Mouse (Mus musculus): ENCODE data around the gene Clec12b. TPM values are rescaled to one million over a fixed set of nuclear protein-coding genes. Genes with fewer than 3 reads are reported as not detected.
A peak's percentile ranks its signal among the peaks of the same experiment; 100 is the strongest.
"Not testable (repeated sequence)": the region's sequence is repeated elsewhere in the genome, so short reads cannot be mapped to it uniquely, and the experiment has no call there.

Clec12b gene
- total RNA-seq, 2 experiments from 2014 or later: 0.19 TPM; not detected in 1

DNA sequence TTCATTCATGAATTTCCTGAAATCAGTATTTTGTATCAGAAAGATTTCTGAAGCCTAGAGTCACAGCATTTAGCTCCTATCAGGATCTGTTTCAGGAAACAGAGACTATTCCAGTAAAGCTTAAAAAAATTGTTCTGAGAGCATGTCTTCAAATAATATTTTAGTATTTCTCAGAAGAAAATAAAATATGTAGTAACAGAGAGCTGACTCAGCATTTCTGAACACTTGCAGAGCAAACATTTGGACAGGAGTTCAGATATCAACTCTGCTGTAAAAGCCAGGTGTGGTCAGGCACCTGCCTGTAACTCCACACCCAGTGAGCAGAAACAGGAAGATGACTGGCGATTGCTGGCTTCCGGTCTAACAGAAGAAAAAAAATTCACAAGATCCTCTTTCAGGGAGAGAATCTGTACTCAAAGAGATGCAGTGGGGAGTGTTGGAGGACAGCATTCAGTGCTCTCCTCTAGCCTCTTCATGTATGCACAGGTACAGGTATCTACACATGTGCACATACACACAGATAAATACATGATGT, 10.7 kb downstream of the Clec12b start:
- DNase-seq: no peak
- intact Hi-C loops (cut with DNase I): no loop called here

DNA sequence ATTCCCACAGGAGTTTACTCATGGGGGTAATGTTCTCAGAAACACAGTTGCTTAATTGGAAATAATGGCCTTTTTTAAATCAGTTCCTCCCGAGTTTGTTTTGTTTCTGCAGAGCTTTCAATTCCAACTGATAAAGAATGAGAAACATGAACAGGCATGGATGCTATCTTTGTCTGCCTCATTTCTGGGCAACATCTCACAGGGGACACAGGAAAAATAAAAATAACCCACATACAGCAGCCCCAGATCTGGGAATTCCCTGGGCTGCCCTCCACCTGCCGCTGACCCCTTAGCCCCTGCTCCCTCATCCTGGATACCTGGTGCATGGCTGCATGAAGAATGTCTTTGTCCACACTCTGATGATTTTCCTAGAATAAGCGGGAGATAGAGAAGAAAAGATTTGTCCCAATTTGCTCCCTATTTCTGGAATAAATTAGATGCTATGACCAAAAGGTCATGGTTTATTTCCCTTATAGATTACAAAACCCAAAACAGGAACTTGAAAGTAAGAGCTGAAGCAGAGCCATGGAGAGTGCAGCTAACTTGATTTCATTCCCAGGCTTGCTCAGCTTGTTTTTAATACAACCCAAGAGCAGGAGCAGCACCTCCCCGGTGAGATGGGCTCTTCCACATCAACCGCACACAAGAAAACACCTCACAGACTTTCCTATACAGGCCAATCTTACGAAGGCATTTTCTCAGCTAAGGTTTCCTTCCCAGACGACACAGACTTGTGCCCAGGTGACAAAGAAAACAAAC, 16.1 kb downstream of the Clec12b start:
- intact Hi-C loops (cut with DNase I): loop anchor here (5.0 kb wide), 1 partner anchor 277 kb away; no protein-coding TSS in a partner anchor

DNA sequence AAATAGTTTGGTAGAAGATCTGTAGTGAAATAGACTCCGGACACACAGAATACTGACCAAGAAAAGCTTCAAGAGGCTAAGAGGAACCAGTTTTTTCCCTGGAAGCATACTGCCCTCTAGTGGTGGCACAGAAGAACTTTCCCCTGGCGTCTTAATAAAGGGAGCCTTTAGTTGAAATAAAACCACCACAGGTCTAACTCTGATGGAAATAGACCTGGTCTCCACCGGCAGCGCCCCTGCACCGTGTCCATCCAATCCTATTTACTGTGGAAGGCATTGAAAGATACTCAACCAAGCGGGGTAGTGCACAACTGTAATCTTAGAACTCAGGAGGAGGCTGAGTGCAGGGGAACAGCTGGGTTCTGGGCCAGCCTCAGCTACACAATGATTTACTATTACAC, 19.7 kb downstream of the Clec12b start:
- intact Hi-C loops (cut with DNase I): loop anchor here (1.0 to 5.0 kb wide), 4 partner anchors 33 to 515 kb away; no protein-coding TSS in a partner anchor
- DNase-seq: peak; percentile 34 to 40

More for the DNA sequence above, 16.1 kb downstream of the Clec12b start:
- no peak for DNase-seq

DNA sequence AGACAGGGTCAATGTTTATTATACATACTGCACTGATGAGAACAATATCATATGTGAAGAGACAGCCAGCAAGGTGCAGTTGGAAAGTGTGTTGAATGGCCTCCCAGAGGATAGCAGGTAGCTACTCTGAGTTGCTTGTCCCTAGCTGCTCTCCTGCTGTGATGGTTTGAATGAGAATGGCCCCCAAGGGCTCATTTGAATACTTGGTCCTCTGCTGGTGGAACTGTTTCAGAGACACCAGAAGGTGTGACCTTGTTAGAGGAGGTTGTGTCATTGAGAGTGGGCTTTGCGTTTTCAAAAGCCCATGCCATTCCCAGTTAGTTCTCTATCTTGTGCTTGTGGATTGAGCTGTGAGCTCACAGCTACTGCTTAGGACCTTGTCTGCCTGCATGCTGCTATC, 21.7 kb downstream of the Clec12b start:
- DNase-seq: no peak
- intact Hi-C loops (cut with DNase I): loop anchor here (2.0 kb wide), 1 partner anchor 31 kb away; no protein-coding TSS in a partner anchor

DNA sequence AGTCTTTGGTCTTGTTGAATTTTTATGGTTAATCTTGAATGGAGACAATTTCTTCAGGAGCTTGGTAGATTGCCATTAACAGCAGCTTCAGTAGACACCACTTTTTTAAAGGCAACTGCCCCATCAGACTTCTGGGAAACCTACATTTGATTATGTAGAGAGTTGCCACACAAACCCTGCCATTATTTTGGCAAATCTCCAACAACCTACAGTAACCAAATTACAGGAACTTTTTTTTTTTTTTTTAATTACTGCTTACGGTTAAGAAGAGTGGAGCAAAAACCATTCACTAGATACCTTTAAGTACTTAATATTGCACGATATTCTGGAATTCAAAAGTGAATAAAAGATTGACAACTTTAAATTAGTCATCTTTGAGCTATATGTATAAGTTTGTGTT, 26.2 kb downstream of the Clec12b start:
- intact Hi-C loops (cut with DNase I): no loop called here
- DNase-seq: no peak

DNA sequence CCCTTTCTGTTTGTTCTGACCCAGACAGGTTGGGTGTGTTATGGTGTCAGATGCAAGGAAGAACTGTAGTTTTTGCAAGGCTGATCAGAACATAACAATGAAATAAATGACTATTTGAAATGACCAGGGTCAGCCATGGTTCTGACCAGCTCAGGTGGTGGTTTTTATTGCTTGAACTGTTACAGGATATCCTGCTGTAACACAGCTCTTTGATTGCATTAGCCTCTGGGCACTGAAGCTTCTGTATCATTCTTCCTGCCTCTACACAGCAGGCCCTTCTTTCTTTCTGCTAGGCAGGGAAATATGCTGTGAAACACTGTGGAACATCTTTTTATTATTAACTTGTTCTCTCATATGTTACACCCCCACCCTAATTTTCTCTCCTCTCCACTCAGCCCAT, 29.2 kb downstream of the Clec12b start:
- intact Hi-C loops (cut with DNase I): no loop called here
- DNase-seq: no peak

DNA sequence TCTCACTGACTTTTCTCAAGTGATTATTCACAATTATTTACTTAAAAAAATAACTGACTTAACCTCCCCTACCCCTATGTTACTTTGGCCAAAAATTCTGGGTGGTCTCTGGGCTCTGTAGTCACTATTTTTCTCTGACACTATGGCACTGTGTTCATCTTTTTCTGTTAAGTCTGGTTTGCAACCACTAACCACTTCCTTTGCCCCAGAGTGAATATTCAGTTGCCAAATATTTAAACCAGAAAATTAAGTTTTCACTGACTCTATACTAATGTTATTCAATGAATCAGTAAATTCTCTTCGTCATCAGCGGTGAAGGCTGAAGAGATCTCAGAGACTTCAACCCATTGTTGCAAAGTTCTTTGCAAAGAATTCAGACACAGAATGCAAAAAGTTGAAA, 29.9 kb downstream of the Clec12b start:
- DNase-seq: no peak
- intact Hi-C loops (cut with DNase I): no loop called here

DNA sequence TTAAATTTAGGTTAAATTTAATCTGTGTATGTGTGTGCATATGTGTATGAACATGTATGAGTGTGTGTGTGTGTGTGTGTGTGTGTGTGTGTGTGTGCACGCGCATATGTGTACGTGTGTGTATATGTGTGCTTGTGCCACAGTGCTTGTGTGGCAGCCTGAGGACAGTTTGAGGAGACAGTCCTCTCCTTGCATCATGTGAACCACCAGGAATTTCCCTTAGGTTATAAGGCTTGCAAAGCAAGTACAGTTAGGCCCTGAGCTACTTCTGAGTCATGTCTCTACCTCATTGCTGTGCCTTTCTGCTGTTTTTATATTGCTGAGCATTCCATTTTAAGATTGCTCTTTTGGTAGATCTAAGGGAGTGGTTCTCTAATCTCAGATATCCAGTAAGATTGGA, 34.6 kb downstream of the Clec12b start:
- DNase-seq: no peak
- intact Hi-C loops (cut with DNase I): no loop called here

DNA sequence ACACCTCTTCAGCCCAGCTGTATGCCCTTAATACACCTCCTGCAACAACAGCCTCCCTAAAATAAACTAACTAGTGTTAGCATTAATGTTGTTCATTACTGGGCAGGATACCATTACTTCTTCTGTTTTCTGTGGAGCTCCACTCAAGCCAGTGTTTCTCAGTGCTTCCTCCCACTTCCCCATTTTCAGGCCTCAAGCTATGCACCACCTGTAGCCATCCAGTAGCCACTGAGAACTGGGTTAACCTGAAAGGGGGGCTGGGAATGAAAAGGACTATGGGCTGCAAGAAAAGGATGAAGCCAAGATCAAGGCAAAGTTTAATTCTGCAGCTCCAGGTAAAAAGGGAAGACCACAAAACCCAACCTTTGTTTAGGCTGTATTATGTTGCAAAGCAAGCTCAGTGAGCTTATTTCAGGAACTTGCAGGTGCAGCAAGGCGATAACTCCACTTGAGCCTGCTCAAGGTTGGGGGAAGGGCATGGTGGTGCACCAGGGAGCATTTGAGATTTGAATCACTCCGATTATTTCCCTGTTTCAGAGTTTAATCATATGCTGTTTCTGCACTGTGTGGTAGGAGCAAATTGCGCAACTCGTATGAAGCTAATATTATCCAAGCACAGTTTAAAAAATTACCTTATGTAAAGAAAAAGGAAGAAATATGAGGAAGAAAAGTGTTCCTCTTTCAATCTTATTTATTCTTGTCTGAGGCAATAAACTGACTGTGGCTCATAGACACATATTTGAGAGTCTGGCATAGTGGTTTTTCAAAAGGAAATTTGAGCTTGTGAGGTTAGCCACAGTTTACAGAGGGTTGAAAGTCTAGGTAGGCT, 35.9 kb downstream of the Clec12b start:
- intact Hi-C loops (cut with DNase I): no loop called here
- no peak for DNase-seq

DNA sequence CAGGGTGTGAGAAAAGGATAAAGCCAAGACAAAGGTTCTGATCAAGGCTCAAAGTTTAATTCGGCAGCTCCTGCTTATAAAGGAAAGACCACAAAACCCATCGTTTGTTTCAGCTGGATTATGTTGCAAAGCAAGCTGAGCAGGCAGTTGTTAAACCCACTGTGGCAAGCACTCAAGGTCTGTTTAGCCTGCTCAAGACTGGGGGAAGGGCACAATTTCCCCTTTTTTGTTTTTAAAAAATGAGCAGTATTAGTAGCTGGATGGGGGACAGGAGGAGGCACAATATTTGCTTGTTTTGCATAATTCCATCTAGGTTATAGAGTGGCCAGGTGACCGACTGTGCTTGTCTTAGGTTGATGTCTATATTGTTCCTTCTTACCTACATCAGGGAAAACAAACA, 41.3 kb downstream of the Clec12b start:
- intact Hi-C loops (cut with DNase I): no loop called here
- no peak for DNase-seq

DNA sequence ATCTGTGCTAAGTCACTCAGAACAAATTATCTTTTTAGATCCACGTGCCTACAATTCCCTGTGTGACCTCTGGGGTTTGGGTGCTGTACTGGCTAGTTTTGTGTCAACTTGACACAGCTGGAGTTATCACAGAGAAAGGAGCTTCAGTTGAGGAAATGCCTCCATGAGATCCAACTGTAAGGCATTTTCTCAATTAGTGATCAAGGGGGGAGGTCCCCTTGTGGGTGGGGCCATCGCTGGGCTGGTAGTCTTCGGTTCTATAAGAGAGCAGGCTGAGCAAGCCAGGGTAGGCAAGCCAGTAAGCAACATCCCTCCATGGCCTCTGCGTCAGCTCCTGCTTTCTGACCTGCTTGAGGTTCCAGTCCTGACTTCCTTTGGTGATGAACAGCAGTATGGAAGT, 43.3 kb downstream of the Clec12b start, which contains the start of gene Clec12a:
Gene Clec12a, plus strand, starts transcription at position 301 of the 400 bp plus-strand sequence.
- DNase-seq; intact Hi-C loops (cut with DNase I): not testable (repeated sequence)

DNA sequence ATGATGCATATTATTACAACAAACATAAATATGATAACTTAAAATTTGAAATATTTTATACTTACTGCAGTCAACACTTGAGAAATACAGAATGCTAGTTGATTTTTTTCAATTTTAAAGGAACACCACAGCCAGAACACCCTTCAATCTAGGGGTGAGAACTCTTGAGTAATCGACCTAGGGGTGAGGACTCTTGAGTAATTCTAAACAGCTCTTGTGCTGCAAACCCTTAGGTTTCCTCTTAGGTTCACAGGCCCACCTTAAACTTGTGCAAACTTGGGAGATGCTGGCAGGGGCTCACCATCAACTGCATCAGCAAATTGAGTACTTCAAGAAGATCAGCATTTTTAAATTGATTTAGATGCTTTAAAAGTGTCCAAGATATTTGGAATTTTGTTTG, 47.9 kb downstream of the Clec12b start:
- intact Hi-C loops (cut with DNase I): no loop called here
- no peak for DNase-seq

DNA sequence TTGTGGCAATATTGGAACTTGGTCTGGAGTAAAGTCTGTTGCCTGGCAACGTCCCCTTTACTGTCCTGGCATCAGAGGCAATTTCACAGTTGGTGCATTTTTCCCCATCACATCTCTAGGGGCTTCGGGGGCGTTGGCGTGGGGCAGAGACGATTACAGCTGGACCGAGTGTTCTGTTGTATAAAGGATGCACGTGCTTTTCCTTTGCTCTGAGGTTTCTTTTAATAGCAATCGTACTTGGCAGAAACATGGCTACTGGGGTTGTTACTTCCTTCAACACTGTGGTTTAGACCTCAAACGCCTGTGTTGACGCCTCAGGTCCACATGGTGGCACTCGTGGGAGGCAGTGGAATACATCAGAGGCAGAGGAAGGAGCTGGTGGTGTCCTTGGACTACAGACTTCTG, 52.0 kb downstream of the Clec12b start:
- intact Hi-C loops (cut with DNase I): loop anchor here (2.0 kb wide), 1 partner anchor 31 kb away; no protein-coding TSS in a partner anchor
- DNase-seq: peak; percentile 28 to 52

DNA sequence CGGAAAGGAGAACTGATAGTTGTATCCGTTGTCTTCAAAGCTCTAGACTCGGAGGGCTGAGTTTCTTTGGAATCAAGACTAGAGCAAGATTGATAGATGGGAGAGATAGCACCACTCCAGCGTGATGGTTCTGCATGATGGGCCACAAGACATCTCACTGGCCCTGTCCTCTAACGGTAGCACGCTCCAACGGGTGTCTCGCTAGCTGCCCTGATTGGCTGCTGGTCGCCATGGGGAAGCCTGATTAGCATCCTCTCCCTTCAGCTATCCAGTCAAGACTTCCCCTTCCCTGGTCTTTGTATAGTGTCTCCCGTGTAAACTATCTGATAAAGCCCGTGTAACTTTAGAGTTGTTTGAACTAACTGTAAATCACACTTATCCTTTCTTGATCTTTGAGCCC, 54.1 kb downstream of the Clec12b start, which contains the start of gene 4922502D21Rik:
Gene 4922502D21Rik, minus strand, starts transcription at position 187 of the 400 bp plus-strand sequence.
- intact Hi-C loops (cut with DNase I): loop anchor here (2.0 kb wide), 1 partner anchor 33 kb away; no protein-coding TSS in a partner anchor
- DNase-seq: no peak

DNA sequence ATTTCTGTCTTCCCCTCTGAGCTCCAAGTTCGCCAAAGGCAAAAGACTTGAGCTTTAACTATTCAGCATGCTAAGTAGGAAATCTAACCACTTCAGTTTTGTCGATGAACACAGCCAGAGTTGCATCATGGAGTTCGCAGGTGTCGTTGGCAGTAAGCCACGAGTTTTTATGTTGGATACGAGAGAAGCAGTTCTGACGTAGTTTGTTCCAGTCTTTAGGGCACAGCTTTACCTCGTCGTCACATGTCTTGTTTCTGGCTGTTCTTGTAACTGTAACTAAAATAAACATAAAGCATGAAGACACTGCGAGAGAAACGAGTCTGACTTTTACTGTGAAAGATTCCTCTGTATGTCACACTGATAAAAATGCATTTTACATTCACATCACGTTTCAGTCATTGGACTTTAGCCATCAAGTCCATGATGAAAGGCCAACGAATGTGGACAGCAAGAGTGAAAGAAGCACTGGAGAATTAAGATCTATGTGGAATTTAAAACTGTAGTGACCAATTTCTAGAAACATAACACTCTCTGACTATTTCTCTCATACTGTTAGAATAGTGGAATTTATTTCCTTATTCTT, 59.0 kb downstream of the Clec12b start:
- DNase-seq: no peak
- intact Hi-C loops (cut with DNase I): no loop called here

DNA sequence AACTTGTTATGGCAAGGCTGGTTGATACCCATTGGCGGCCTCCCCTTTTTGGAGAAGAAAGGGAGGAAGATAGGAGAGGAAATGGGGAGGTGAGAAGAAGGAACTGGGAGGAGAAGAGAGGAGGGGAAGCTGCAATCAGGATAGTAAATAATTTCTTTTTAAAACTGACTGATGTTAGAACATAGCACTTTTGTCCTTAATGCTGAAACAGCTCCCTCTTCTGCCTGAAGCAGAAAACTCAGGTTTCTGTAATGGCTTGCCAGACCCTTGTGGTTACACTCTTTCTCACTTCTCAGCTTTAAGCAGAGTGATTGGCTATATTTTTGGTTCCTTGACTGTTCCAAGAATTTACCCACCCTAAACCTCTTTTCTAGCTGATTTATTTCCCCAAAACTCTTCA, 59.7 kb downstream of the Clec12b start:
- intact Hi-C loops (cut with DNase I): no loop called here
- DNase-seq: no peak

Other genes with a start within 250 kb of the Clec12b start
- gene Clec2d, start 205.3 kb downstream of the Clec12b start, total RNA-seq (2021): 10 to 100 TPM; 35.1 to 51.7 TPM
- gene Cd69, start 110.4 kb downstream of the Clec12b start, total RNA-seq (2021): under 1 TPM in 1 of 2 experiments, not detected in 1; 0.28 TPM
- not detected for gene 4922502D21Rik, start 54.1 kb downstream of the Clec12b start, total RNA-seq (2021)
- 1 to 10 TPM; 1.1 TPM for gene Clec12a, start 43.2 kb downstream of the Clec12b start, total RNA-seq (2021)
- gene Clec1b, start 11.4 kb upstream of the Clec12b start, total RNA-seq (2021): 1 to 10 TPM; 1.5 to 1.7 TPM
- gene Clec9a, start 23.0 kb upstream of the Clec12b start, total RNA-seq (2021): under 1 TPM; 0.31 to 0.33 TPM
- gene Clec1a, start 66.1 kb upstream of the Clec12b start, total RNA-seq (2021): 10 to 100 TPM in 1 of 2 experiments, 1 to 10 TPM in 1; 9.8 to 11.1 TPM
- gene Olr1, start 121.3 kb upstream of the Clec12b start, total RNA-seq (2021): under 1 TPM; 0.08 to 0.16 TPM
- not detected for gene Tmem52b, start 126.7 kb upstream of the Clec12b start, total RNA-seq (2021)
- gene Gabarapl1, start 147.3 kb upstream of the Clec12b start, total RNA-seq (2021): 100 to 1,000 TPM; 151 to 152 TPM
- not detected for gene Klre1, start 192.0 kb upstream of the Clec12b start, total RNA-seq (2021)
- gene Klrd1, start 205.9 kb upstream of the Clec12b start, total RNA-seq (2021): under 1 TPM in 1 of 2 experiments, not detected in 1; 0.38 TPM
- gene Klrk1, start 238.0 kb upstream of the Clec12b start, total RNA-seq (2021): under 1 TPM in 1 of 2 experiments, not detected in 1; 0.19 TPM